Mouse (Mus musculus) kidney, adult 2 months (tissue): ENCODE data around the gene Fpgs. TPM values are rescaled to one million over a fixed set of nuclear protein-coding genes. Genes with fewer than 3 reads are reported as not detected.

ENCODE experiments used
- DNase-seq: peaks from one replicate; pipeline ENCODE4 v3.0.0; 2021
- H3K27ac ChIP-seq: fragments of 200-500 bp; 2 replicates; pipeline ENCODE4 v1.5.1; 2012; ENCODE audit warnings: low read depth, low read length, control low read depth, inconsistent platforms; ENCODE audit not compliant: insufficient read depth
- H3K27me3 ChIP-seq: fragments of 200-500 bp; replicated peaks from 2 replicates; pipeline ENCODE4 v1.6.1; 2012; ENCODE audit warnings: mild to moderate bottlenecking, moderate library complexity, low read length, inconsistent platforms; ENCODE audit not compliant: control insufficient read depth, insufficient read depth
- H3K36me3 ChIP-seq: fragments of 200-500 bp; 2 replicates; pipeline ENCODE4 v1.6.1; 2012; ENCODE audit warnings: mild to moderate bottlenecking, moderate library complexity, low read length, inconsistent platforms; ENCODE audit not compliant: control insufficient read depth, insufficient read depth
- H3K4me1 ChIP-seq: fragments of 200-500 bp; 2 replicates; pipeline ENCODE4 v1.6.1; 2011; ENCODE audit warnings: low read length; ENCODE audit not compliant: control insufficient read depth, insufficient read depth
- H3K4me3 ChIP-seq: fragments of 200-500 bp; 2 replicates; pipeline ENCODE4 v1.5.1; 2011; ENCODE audit warnings: mild to moderate bottlenecking, low read depth, low read length, control low read depth; ENCODE audit not compliant: insufficient read depth
- CTCF ChIP-seq: fragments of 200-500 bp; conservative IDR thresholded peaks from 2 replicates; pipeline ENCODE4 v1.5.1; 2011; ENCODE audit warnings: low read depth, mild to moderate bottlenecking, control low read depth, low read length, moderate library complexity, mixed read lengths; ENCODE audit not compliant: insufficient read depth, insufficient read length
- POLR2A ChIP-seq: fragments of 200-500 bp; IDR thresholded peaks from one replicate; pipeline ENCODE4 v1.6.1; 2011; ENCODE audit warnings: low read depth, low read length, control low read depth
- WGBS: fragments of 180-500 bp; shearing (Covaris S2); methylation state at CpG from one replicate; pipeline ENCODE4 v1.1.7; 2018; 5-methylcytosine and 5-hydroxymethylcytosine counted together
- polyA plus RNA-seq: library from polyadenylated mRNA; depleted of rRNA; stranded (reverse); fragments of >200 nt; gene quantifications from 2 replicates; pipeline ENCODE4 v1.2.3, GENCODE M21; 2012

Fpgs gene
- polyA plus RNA-seq, 1 experiment: 147 TPM

GRCm38 (mm10) chr2:32742173-32742531 lies 38.2 kb upstream of the Fpgs start:
- Histone ChIP-seq H3K4me1 (no peaks in the 10 kb centered on the region), H3K36me3 (no peaks in the 10 kb centered on the region), H3K27ac (no peak overlapping the region), H3K27me3 (no peaks in the 10 kb centered on the region), H3K4me3 (no peak overlapping the region)
- 36% methylated on average over 18 of the region's 18 CpGs for WGBS
- TF ChIP-seq CTCF (no peak), POLR2A (no peak)
- DNase-seq: no peak

- 14% methylated on average over 56 of the region's 58 CpGs for WGBS
- H3K27ac ChIP-seq: no peak overlapping the region
- no peaks in the 10 kb centered on the region for H3K27me3 ChIP-seq
- TF ChIP-seq CTCF (no peak), POLR2A (no peak)
- H3K4me1 ChIP-seq: no peaks in the 10 kb centered on the region
- H3K36me3 ChIP-seq: no peaks in the 10 kb centered on the region
- no peak for DNase-seq
- peak overlapping the region; percentile 2; the same call in 1 of the 2 replicates for H3K4me3 ChIP-seq
Measured at GRCm38 (mm10) chr2:32741273-32742172, 37.6 kb upstream of the Fpgs start.

GRCm38 (mm10) chr2:32740916-32741272 lies 36.9 kb upstream of the Fpgs start, which contains the start of gene 6330409D20Rik:
6330409D20Rik (minus strand) TSS chr2:32741016.
- H3K4me1 ChIP-seq: no peaks in the 10 kb centered on the region
- no peak for DNase-seq
- TF ChIP-seq CTCF: no peak
- no peak for TF ChIP-seq POLR2A
- H3K4me3 ChIP-seq: peak within 1 kb of the TSS; percentile 2; the same call in 1 of the 2 replicates
- H3K27me3 ChIP-seq: no peaks in the 10 kb centered on the region
- no peak within 1 kb of the TSS for H3K27ac ChIP-seq
- no peaks in the 10 kb centered on the region for H3K36me3 ChIP-seq
- WGBS: 16% methylated on average over 11 of the region's 11 CpGs

GRCm38 (mm10) chr2:32739311-32739710 lies 35.4 kb upstream of the Fpgs start:
- H3K27me3 ChIP-seq: no peaks in the 10 kb centered on the region
- TF ChIP-seq CTCF (no peak), POLR2A (no peak)
- H3K27ac ChIP-seq: no peak overlapping the region
- H3K4me1 ChIP-seq: no peaks in the 10 kb centered on the region; the same call in 1 of the 2 replicates
- H3K36me3 ChIP-seq: no peaks in the 10 kb centered on the region
- DNase-seq: no peak
- WGBS: 69% methylated on average over 4 of the region's 4 CpGs
- no peak overlapping the region for H3K4me3 ChIP-seq

- Histone ChIP-seq H3K36me3 (no peaks in the 10 kb centered on the region), H3K4me1 (no peaks in the 10 kb centered on the region; the same call in 1 of the 2 replicates), H3K27ac (no peak overlapping the region), H3K27me3 (no peaks in the 10 kb centered on the region), H3K4me3 (no peak overlapping the region)
- no peak for DNase-seq
- TF ChIP-seq POLR2A: no peak
- no peak for TF ChIP-seq CTCF
- WGBS: 68% methylated on average over 6 of the region's 6 CpGs
Measured at GRCm38 (mm10) chr2:32737008-32737407, 33.1 kb upstream of the Fpgs start.

GRCm38 (mm10) chr2:32736306-32736829 lies 32.4 kb upstream of the Fpgs start:
- WGBS: 50% methylated on average over 3 of the region's 3 CpGs
- DNase-seq: peak; percentile 66
- TF ChIP-seq CTCF (no peak), POLR2A (no peak)
- Histone ChIP-seq H3K27me3 (no peaks in the 10 kb centered on the region), H3K36me3 (no peaks in the 10 kb centered on the region), H3K4me1 (no peaks in the 10 kb centered on the region; the same call in 1 of the 2 replicates), H3K4me3 (no peak overlapping the region), H3K27ac (0 out of 2 replicates have a peak overlapping the region, but pooled peaks have one; percentile 27)

GRCm38 (mm10) chr2:32734933-32735332 lies 31.0 kb upstream of the Fpgs start:
- H3K4me1 ChIP-seq: no peaks in the 10 kb centered on the region; the same call in 1 of the 2 replicates
- DNase-seq: peak; percentile 89
- WGBS: 33% methylated on average over 4 of the region's 4 CpGs
- H3K36me3 ChIP-seq: no peaks in the 10 kb centered on the region
- no peaks in the 10 kb centered on the region for H3K27me3 ChIP-seq
- TF ChIP-seq CTCF (no peak), POLR2A (no peak)
- no peak overlapping the region for H3K4me3 ChIP-seq
- H3K27ac ChIP-seq: peak overlapping the region; percentile 79
